Mouse (Mus musculus): ENCODE measurements at regions not wholly inside any gene's neighbourhood (a gene's known extent, or its start where the extent isn't known, plus 50 kb on each side); places are given as distances from the start of the nearest gene placed in this dataset.

GRCm38 (mm10) chr5:127129495-127129894, 112.1 kb upstream of the Tmem132c start:
- DNase-seq (ENCODE audit: extremely low spot score, low spot score): no peak

- DNase-seq (ENCODE audit: extremely low spot score, low spot score): no peak
Measured at GRCm38 (mm10) chr5:127134441-127134840, 107.2 kb upstream of the Tmem132c start.

GRCm38 (mm10) chr5:127140651-127141050, 101.0 kb upstream of the Tmem132c start:
- no peak for DNase-seq (ENCODE audit: extremely low spot score, low spot score)

GRCm38 (mm10) chr5:127160292-127160691, 81.3 kb upstream of the Tmem132c start:
- peak; percentile 31 for DNase-seq (ENCODE audit: extremely low spot score, low spot score)

- DNase-seq (ENCODE audit: extremely low spot score, low spot score): no peak
Measured at GRCm38 (mm10) chr5:127163376-127163775, 78.2 kb upstream of the Tmem132c start.

GRCm38 (mm10) chr5:127189021-127189420, 52.6 kb upstream of the Tmem132c start:
- no peak for DNase-seq (ENCODE audit: extremely low spot score, low spot score)

Measured in neural tube, embryonic 10.5 days (tissue).